Mouse (Mus musculus) liver, postnatal 0 days (tissue): ENCODE measurements around the gene Gm21970.

ENCODE experiments used
- CTCF ChIP-seq: sonication (generic); IDR thresholded peaks from 2 replicates; pipeline ENCODE4 v1.5.1; 2016; ENCODE audit warnings: antibody characterized with exemption, low read depth
- EP300 ChIP-seq: IDR thresholded peaks from 2 replicates; pipeline ENCODE4 v1.6.1; 2016; ENCODE audit warnings: antibody characterized with exemption, low read depth, mild to moderate bottlenecking

- TF ChIP-seq CTCF (no peak), EP300 (no peak)
These were observed 34.3 kb downstream of the Gm21970 start for GRCm38 (mm10) chr16:91425816-91426215.
